Mouse (Mus musculus): ENCODE data around the gene Chtf18. TPM values are rescaled to one million over a fixed set of nuclear protein-coding genes. Genes with fewer than 3 reads are reported as not detected.
A peak's percentile ranks its signal among the peaks of the same experiment; 100 is the strongest.

The Chtf18 gene
- 38.1 and 41.2 TPM in 2 replicates for polyA plus RNA-seq (2015; fragmentation: Nextera tagmentation; extraction: Ambion mirVana)

GRCm38 (mm10) chr17:25727265-25728008, at the start of gene Chtf18, which contains the start of gene Rpusd1:
Gene Chtf18 (minus strand): TSS chr17:25727419.
Gene Rpusd1 (plus strand): TSS chr17:25727670.
- WGBS: under 1% methylated on average over 37 of the region's 37 CpGs
- H3K9me3 ChIP-seq (ENCODE audit: low read length): no peaks in the 10 kb centered on the region
- H3K27ac ChIP-seq (ENCODE audit: low read length): 0 out of 2 replicates have a peak within 1 kb of the TSS, but pooled peaks have one; percentile 49
- peak within 1 kb of the TSS; percentile 94 for H3K4me2 ChIP-seq (replicated peaks; ENCODE audit: low read depth, low read length)
- peaks cover 19% of the 10 kb centered on the region for H3K4me1 ChIP-seq (ENCODE audit: insufficient read depth, low read length)
- no peaks in the 10 kb centered on the region for H3K27me3 ChIP-seq (ENCODE audit: insufficient read depth, low read length)
- ATAC-seq (ENCODE audit: low FRiP score, low TSS enrichment): peak; percentile 98
- H3K4me3 ChIP-seq (ENCODE audit: low read length): peak within 1 kb of the TSS; percentile 64
- H3K36me3 ChIP-seq (ENCODE audit: insufficient read depth, low read length): peaks cover 17% of the 10 kb centered on the region; the same call in 1 of the 2 replicates
- H3K9ac ChIP-seq (replicated peaks; ENCODE audit: low read length): peak within 1 kb of the TSS; percentile 83

- H3K27me3 ChIP-seq (ENCODE audit: insufficient read depth, low read length): no peaks in the 10 kb centered on the region
- no peak overlapping the region for H3K4me3 ChIP-seq (ENCODE audit: low read length)
- H3K27ac ChIP-seq (ENCODE audit: low read length): no peak overlapping the region
- no peak overlapping the region for H3K9ac ChIP-seq (replicated peaks; ENCODE audit: low read length)
- H3K4me1 ChIP-seq (ENCODE audit: insufficient read depth, low read length): peaks cover 8% of the 10 kb centered on the region
- peak; percentile 33; the same call in 1 of the 2 replicates for ATAC-seq (ENCODE audit: low FRiP score, low TSS enrichment)
- peaks cover 19% of the 10 kb centered on the region for H3K36me3 ChIP-seq (ENCODE audit: insufficient read depth, low read length)
- WGBS: 69% methylated on average over 10 of the region's 10 CpGs
- no peak overlapping the region for H3K4me2 ChIP-seq (replicated peaks; ENCODE audit: low read depth, low read length)
- H3K9me3 ChIP-seq (ENCODE audit: low read length): no peaks in the 10 kb centered on the region
These were observed 48.3 kb upstream of the Chtf18 start for GRCm38 (mm10) chr17:25775318-25776062.

- H3K4me2 ChIP-seq (replicated peaks; ENCODE audit: low read depth, low read length): peak within 1 kb of the TSS; percentile 67
- H3K9ac ChIP-seq (replicated peaks; ENCODE audit: low read length): peak within 1 kb of the TSS; percentile 79
- 0 out of 2 replicates have a peak, but pooled peaks cover 7% of the 10 kb centered on the region for H3K27me3 ChIP-seq (ENCODE audit: insufficient read depth, low read length)
- peak; percentile 90 for ATAC-seq (ENCODE audit: low FRiP score, low TSS enrichment)
- no peaks in the 10 kb centered on the region for H3K9me3 ChIP-seq (ENCODE audit: low read length)
- peaks cover 8% of the 10 kb centered on the region for H3K4me1 ChIP-seq (ENCODE audit: insufficient read depth, low read length)
- under 1% methylated on average over 37 of the region's 37 CpGs for WGBS
- H3K36me3 ChIP-seq (ENCODE audit: insufficient read depth, low read length): peaks cover 9% of the 10 kb centered on the region; the same call in 1 of the 2 replicates
- H3K4me3 ChIP-seq (ENCODE audit: low read length): peak within 1 kb of the TSS; percentile 67
- no peak within 1 kb of the TSS for H3K27ac ChIP-seq (ENCODE audit: low read length)
These were observed 46.4 kb upstream of the Chtf18 start, which contains the start of gene Narfl for GRCm38 (mm10) chr17:25773549-25774120. Gene Narfl (plus strand): TSS chr17:25773776.

GRCm38 (mm10) chr17:25769331-25769730, 42.1 kb upstream of the Chtf18 start:
- WGBS: 48% methylated on average over 9 of the region's 9 CpGs
- Histone ChIP-seq H3K9ac (replicated peaks; ENCODE audit: low read length) (no peak overlapping the region), H3K4me1 (ENCODE audit: insufficient read depth, low read length) (peaks cover 4% of the 10 kb centered on the region), H3K27ac (ENCODE audit: low read length) (no peak overlapping the region), H3K9me3 (ENCODE audit: low read length) (no peaks in the 10 kb centered on the region), H3K4me3 (ENCODE audit: low read length) (no peak overlapping the region), H3K27me3 (ENCODE audit: insufficient read depth, low read length) (peaks cover 12% of the 10 kb centered on the region; the same call in 1 of the 2 replicates), H3K4me2 (replicated peaks; ENCODE audit: low read depth, low read length) (no peak overlapping the region), H3K36me3 (ENCODE audit: insufficient read depth, low read length) (no peaks in the 10 kb centered on the region)
- ATAC-seq (ENCODE audit: low FRiP score, low TSS enrichment): no peak

- H3K27me3 ChIP-seq (ENCODE audit: insufficient read depth, low read length): peaks cover 12% of the 10 kb centered on the region; the same call in 1 of the 2 replicates
- 54% methylated on average over 5 of the region's 5 CpGs for WGBS
- H3K27ac ChIP-seq (ENCODE audit: low read length): no peak overlapping the region
- no peak overlapping the region for H3K4me3 ChIP-seq (ENCODE audit: low read length)
- no peak overlapping the region for H3K4me2 ChIP-seq (replicated peaks; ENCODE audit: low read depth, low read length)
- no peak for ATAC-seq (ENCODE audit: low FRiP score, low TSS enrichment)
- H3K9me3 ChIP-seq (ENCODE audit: low read length): no peaks in the 10 kb centered on the region
- no peaks in the 10 kb centered on the region for H3K4me1 ChIP-seq (ENCODE audit: insufficient read depth, low read length)
- H3K36me3 ChIP-seq (ENCODE audit: insufficient read depth, low read length): no peaks in the 10 kb centered on the region
- H3K9ac ChIP-seq (replicated peaks; ENCODE audit: low read length): no peak overlapping the region
These were observed 38.7 kb upstream of the Chtf18 start for GRCm38 (mm10) chr17:25765886-25766285.

GRCm38 (mm10) chr17:25762591-25762990, 35.4 kb upstream of the Chtf18 start:
- Histone ChIP-seq H3K27me3 (ENCODE audit: insufficient read depth, low read length) (0 out of 2 replicates have a peak, but pooled peaks cover 2% of the 10 kb centered on the region), H3K36me3 (ENCODE audit: insufficient read depth, low read length) (no peaks in the 10 kb centered on the region), H3K4me2 (replicated peaks; ENCODE audit: low read depth, low read length) (no peak overlapping the region), H3K9ac (replicated peaks; ENCODE audit: low read length) (no peak overlapping the region), H3K27ac (ENCODE audit: low read length) (no peak overlapping the region), H3K4me3 (ENCODE audit: low read length) (no peak overlapping the region), H3K9me3 (ENCODE audit: low read length) (no peaks in the 10 kb centered on the region), H3K4me1 (ENCODE audit: insufficient read depth, low read length) (no peaks in the 10 kb centered on the region)
- 31% methylated on average over 3 of the region's 3 CpGs for WGBS
- ATAC-seq (ENCODE audit: low FRiP score, low TSS enrichment): no peak

- no peak overlapping the region for H3K9ac ChIP-seq (replicated peaks; ENCODE audit: low read length)
- no peaks in the 10 kb centered on the region for H3K27me3 ChIP-seq (ENCODE audit: insufficient read depth, low read length)
- no peak overlapping the region for H3K4me2 ChIP-seq (replicated peaks; ENCODE audit: low read depth, low read length)
- no peak overlapping the region for H3K27ac ChIP-seq (ENCODE audit: low read length)
- ATAC-seq (ENCODE audit: low FRiP score, low TSS enrichment): no peak
- H3K9me3 ChIP-seq (ENCODE audit: low read length): no peaks in the 10 kb centered on the region
- H3K4me1 ChIP-seq (ENCODE audit: insufficient read depth, low read length): no peaks in the 10 kb centered on the region
- 55% methylated on average over 4 of the region's 4 CpGs for WGBS
- H3K36me3 ChIP-seq (ENCODE audit: insufficient read depth, low read length): no peaks in the 10 kb centered on the region
- H3K4me3 ChIP-seq (ENCODE audit: low read length): no peak overlapping the region
These were observed 34.3 kb upstream of the Chtf18 start for GRCm38 (mm10) chr17:25761561-25761970.

- Histone ChIP-seq H3K27ac (ENCODE audit: low read length) (no peak overlapping the region), H3K9ac (replicated peaks; ENCODE audit: low read length) (no peak overlapping the region), H3K4me1 (ENCODE audit: insufficient read depth, low read length) (no peaks in the 10 kb centered on the region), H3K4me2 (replicated peaks; ENCODE audit: low read depth, low read length) (no peak overlapping the region), H3K36me3 (ENCODE audit: insufficient read depth, low read length) (no peaks in the 10 kb centered on the region), H3K9me3 (ENCODE audit: low read length) (no peaks in the 10 kb centered on the region), H3K4me3 (ENCODE audit: low read length) (no peak overlapping the region), H3K27me3 (ENCODE audit: insufficient read depth, low read length) (no peaks in the 10 kb centered on the region)
- no peak for ATAC-seq (ENCODE audit: low FRiP score, low TSS enrichment)
- 74% methylated on average over 8 of the region's 8 CpGs for WGBS
These were observed 32.9 kb upstream of the Chtf18 start for GRCm38 (mm10) chr17:25760148-25760547.

GRCm38 (mm10) chr17:25757691-25758090, 30.5 kb upstream of the Chtf18 start:
- Histone ChIP-seq H3K27ac (ENCODE audit: low read length) (no peak overlapping the region), H3K4me3 (ENCODE audit: low read length) (no peak overlapping the region), H3K27me3 (ENCODE audit: insufficient read depth, low read length) (no peaks in the 10 kb centered on the region), H3K9me3 (ENCODE audit: low read length) (no peaks in the 10 kb centered on the region), H3K36me3 (ENCODE audit: insufficient read depth, low read length) (no peaks in the 10 kb centered on the region), H3K4me1 (ENCODE audit: insufficient read depth, low read length) (no peaks in the 10 kb centered on the region), H3K4me2 (replicated peaks; ENCODE audit: low read depth, low read length) (no peak overlapping the region), H3K9ac (replicated peaks; ENCODE audit: low read length) (no peak overlapping the region)
- 53% methylated on average over 3 of the region's 3 CpGs for WGBS
- ATAC-seq (ENCODE audit: low FRiP score, low TSS enrichment): no peak
